Mouse (Mus musculus): ENCODE data around the gene Dock7.

Dock7 gene

GRCm38 (mm10) chr4:98917724-98918123 lies 203.0 kb downstream of the Dock7 start:
- DNase-seq (ENCODE audit: low read depth, low spot score) = no peak

GRCm38 (mm10) chr4:98910246-98910645 lies 210.5 kb downstream of the Dock7 start:
- no peak for DNase-seq (ENCODE audit: low read depth, low spot score)

GRCm38 (mm10) chr4:98887148-98887547 lies 233.6 kb downstream of the Dock7 start:
- peak; percentile 16 for DNase-seq (ENCODE audit: low read depth, low spot score)

Measured in CD4-positive helper T cell, adult 2 months (primary cell).